Mouse (Mus musculus): ENCODE data around the gene Cacnb2.

DNA sequence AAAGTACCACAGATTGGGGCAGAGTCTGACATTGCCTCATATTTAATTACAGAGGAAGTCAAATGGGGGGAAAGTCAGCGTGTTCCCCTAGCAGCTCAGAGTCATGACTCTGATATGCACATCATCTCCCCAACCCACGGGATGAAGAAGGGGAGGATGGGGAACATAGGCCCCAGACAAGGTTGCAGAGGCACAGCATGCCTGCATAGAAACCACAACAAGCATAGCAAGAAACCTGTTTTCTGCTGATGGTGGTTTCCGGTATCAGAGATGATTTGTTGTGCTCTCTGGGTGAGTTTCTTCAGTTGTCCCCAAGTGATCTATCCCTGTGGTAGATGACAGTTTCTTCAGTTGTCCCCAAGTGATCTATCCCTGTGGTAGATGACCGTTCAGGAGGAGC, 389.6 kb downstream of the Cacnb2 start:
- TF ChIP-seq CTCF (IDR thresholded peaks at IDR 0.05; ENCODE audit: low read depth) (no peak), EP300 (optimal IDR thresholded peaks at IDR 0.05) (no peak)

All from stomach, postnatal 0 days (tissue).